Mouse (Mus musculus) erythroid progenitor cell, adult 5-6 weeks (primary cell): ENCODE results near the gene B3glct. TPM values are rescaled to one million over a fixed set of nuclear protein-coding genes. Genes with fewer than 3 reads are reported as not detected.

ENCODE experiments used
- ATAC-seq: replicated peaks from 2 replicates; pipeline ENCODE4 v1.8.0; 2016; ENCODE audit warnings: moderate number of reproducible peaks, mild to moderate bottlenecking, moderate TSS enrichment, inconsistent platforms; ENCODE audit not compliant: poor library complexity, low FRiP score, severe bottlenecking
- total RNA-seq, 2 experiments: library from RNA; stranded (forward) in 1 of 2; stranded (reverse) in 1 of 2; fragments of 150-400 nt in 1 of 2; fragments of 186-747, 209-891 nt in 1 of 2; gene quantifications; 2 replicates each; pipeline versions ENCODE4 v1.2.3 to v1.2.4; 2015 to 2017; ENCODE audit warnings: low replicate concordance in 2 of 2

B3glct gene
- total RNA-seq, 2 experiments from 2014 or later, result 5.1 to 11.7 TPM

DNA sequence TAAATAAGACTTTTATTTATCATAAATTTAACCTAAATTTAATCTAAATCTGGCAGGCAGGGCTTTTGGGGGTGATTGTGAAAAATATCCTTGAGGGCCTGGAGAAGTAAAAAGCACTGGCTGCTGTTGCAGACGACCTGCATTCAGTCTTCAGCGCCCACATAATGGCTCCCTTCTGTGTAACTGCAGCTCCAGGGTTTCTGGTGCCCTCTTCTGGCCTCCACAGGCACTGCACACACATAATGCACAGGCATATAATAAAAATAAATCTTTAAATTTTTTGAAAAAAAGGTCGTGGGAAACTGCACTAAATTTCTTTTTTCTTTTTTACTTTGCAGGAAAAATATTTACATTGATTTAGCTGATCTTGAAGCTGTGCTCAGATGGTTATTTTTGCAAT lies 62.7 kb downstream of the B3glct start:
- ATAC-seq, result no peak

- no peak for ATAC-seq
Observed at GRCm38 (mm10) chr5:149742286-149742685, 64.3 kb downstream of the B3glct start.

DNA sequence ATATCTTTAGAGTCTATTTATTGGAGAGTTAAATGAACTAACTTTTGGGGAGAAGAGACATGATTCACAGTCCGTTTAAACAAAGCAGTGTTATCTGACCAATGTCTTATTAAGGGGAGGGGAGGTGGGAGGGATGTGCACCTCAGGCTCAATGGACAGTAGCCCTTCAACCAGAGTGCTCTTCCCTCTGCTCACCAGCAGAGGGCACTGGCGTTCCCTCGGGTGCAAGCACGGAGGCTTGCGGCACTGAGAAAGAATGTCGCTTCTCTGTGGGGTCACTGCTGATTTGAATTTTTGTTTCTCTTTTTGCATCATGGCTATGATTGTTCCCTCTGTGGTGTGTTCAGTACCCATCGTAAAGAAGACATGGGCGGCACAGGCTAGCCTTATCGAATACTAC lies 67.0 kb downstream of the B3glct start:
- ATAC-seq, result 0 out of 2 replicates have a peak, but pooled peaks have one; percentile 39

GRCm38 (mm10) chr5:149748640-149749580 lies 70.9 kb downstream of the B3glct start:
- no peak for ATAC-seq

DNA sequence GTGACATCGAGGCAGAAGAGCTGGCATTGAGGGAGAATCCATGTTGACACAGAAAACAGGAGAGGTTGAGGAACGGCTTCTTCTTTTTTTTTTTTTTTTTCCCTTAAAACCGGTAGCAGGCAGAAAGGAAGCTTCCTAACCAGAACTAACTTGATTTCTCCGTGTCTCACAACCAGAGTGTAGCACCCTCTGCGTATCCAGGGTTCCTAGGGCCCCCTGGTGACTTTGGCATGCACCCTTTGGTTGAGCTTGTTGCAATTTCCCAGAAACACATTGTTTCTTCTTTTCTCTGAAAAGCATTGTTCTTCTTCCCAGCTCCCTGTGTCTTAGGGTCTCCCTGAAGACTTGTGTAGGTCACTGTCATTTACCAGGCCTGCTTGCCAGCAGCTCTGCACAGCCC lies 73.8 kb downstream of the B3glct start:
- ATAC-seq, result no peak

DNA sequence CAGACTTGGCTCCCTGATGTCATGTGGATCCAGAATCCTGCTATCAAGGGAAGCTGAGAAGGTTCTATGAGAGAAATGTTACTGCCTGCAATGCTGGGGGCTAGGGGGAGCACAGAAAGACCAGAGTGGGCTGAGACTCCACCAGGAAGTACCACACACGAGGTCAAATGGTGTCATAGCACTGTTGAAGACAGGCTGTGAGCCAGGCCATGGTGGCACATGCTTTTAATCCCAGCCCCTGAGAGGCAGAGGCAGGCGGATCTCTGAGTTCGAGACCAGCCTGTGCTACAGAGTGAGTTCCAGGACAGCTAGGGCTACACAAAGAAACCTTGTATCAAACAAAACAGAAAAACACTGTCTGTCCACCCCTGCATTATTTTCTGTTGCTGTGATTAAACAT lies 75.0 kb downstream of the B3glct start:
- ATAC-seq, result no peak

GRCm38 (mm10) chr5:149767116-149767515 lies 89.1 kb downstream of the B3glct start:
- ATAC-seq, result no peak

- no peak for ATAC-seq
Observed at GRCm38 (mm10) chr5:149767651-149768301, 89.7 kb downstream of the B3glct start.

DNA sequence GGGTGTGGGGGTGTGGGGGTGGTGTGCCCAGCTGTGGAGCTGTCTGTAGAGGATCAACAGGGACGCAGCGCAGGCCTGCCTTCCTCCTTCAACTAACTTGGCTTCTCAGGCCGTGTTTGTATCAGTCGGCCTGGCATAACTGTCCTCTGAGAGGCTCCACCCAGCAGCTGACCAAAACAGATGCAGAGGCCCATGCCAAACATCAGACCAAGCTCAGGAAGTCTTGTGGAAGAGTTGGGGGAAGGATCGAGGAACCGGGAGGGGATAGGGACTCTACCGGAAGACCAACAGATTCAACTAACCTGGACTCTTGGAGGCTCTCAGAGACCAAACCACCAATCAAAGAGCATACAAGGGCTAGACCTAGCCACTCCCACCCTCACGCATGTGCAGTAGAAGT lies 91.6 kb downstream of the B3glct start:
- ATAC-seq, result no peak

DNA sequence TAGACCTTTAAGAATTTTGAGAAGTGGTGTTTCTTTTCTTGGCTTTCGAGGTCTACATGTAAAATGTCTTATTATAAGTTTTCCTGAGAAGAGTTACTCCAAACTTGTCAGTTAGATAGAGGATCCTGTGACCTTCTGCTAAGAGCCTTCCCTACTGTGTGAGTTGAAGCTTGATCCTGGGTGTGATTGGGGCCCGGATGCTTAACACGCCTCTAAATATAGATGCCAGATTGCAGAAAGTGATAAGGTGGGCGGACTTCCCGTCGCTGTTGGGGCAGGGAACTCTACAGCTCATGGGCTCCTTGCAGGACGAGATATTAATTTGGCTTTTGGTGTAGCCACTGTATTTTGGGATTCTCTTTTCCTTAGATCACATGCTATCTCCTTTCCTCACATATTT lies 98.0 kb downstream of the B3glct start:
- no peak for ATAC-seq

DNA sequence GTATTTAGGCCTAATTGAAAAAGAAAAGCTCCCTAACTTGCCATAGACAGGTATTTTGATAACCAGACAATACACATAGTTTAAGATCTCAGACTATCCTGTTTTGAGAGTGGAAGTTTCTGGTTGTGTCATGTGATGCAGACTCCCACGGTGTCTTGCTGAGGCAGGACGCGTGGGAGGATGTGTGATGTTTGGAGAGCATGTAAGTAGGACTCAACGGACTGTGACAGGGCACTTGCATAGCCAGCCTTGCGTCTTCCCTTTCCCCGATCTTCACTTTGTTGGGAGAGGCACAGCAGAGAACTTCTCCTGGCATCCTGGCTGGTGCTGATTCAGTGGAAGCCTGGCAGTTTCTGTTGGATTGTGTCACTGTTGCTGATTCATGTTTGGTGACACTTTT lies 101.7 kb downstream of the B3glct start:
- ATAC-seq, result no peak

GRCm38 (mm10) chr5:149780411-149780810 lies 102.4 kb downstream of the B3glct start:
- ATAC-seq, result no peak

GRCm38 (mm10) chr5:149790087-149790486 lies 112.1 kb downstream of the B3glct start:
- ATAC-seq, result no peak

DNA sequence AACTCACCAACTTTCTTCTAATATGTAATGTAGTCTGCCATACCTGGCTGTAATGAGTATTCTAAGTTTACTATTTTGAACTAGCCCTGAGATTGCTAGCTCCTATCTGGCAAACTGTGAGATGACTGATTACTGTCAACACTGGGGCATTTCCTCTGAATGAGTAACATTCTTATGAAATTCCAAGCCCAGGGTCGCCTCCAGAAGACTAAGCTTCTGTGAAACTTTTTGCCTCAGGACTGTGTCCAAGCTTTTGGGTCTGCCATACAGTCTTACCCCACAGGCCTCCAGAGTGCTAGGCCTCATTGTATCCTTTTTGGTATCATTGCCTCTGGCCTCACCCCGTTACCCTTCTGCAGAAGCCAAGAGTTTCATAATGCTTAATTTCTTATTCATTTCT lies 132.0 kb downstream of the B3glct start:
- ATAC-seq, result no peak

DNA sequence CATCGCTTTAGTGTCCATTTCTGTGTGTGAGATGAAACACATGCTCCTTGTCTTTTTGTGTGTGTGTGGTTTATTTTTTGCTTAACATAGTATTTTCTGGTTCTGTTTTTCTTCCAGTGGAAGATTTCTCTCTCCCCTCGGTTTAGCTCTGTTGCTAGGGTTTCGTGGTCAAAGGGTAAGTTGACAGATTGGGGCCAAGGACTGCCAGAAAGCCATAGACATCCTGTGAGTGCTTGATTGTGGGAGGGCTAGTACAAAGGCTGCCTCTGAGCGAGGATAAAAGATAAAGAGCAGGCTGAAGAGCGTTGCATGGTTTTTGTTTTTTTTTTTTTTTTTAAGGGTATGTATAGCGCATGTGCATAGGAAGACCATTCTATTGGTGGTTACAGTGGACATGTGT lies 133.8 kb downstream of the B3glct start:
- no peak for ATAC-seq

Other genes starting within 250 kb of the B3glct start
- not detected in 2 replicates for gene Tex26, start 238.6 kb upstream of the B3glct start, total RNA-seq (2015; ENCODE audit: low replicate concordance)
- gene Tex26, start 238.6 kb upstream of the B3glct start, total RNA-seq (2017; ENCODE audit: low replicate concordance), result not detected in 2 replicates
- 0.36 TPM in 1 of 2 replicates, not detected in the other for gene Wdr95, start 149.6 kb upstream of the B3glct start, total RNA-seq (2015; ENCODE audit: low replicate concordance)
- gene Wdr95, start 149.6 kb upstream of the B3glct start, total RNA-seq (2017; ENCODE audit: low replicate concordance), result 0.26 TPM in 1 of 2 replicates, not detected in the other
- 11.2 and 36.9 TPM in 2 replicates for gene Hsph1, start 41.9 kb upstream of the B3glct start, total RNA-seq (2015; ENCODE audit: low replicate concordance)
- 3.8 and 23.2 TPM in 2 replicates for gene Hsph1, start 41.9 kb upstream of the B3glct start, total RNA-seq (2017; ENCODE audit: low replicate concordance)